Mouse (Mus musculus): ENCODE measurements around the gene Rep15. TPM values are rescaled to one million over a fixed set of nuclear protein-coding genes. Genes with fewer than 3 reads are reported as not detected.

Rep15 gene
- total RNA-seq, 1 experiment from 2014 or later: 0.48 TPM

DNA sequence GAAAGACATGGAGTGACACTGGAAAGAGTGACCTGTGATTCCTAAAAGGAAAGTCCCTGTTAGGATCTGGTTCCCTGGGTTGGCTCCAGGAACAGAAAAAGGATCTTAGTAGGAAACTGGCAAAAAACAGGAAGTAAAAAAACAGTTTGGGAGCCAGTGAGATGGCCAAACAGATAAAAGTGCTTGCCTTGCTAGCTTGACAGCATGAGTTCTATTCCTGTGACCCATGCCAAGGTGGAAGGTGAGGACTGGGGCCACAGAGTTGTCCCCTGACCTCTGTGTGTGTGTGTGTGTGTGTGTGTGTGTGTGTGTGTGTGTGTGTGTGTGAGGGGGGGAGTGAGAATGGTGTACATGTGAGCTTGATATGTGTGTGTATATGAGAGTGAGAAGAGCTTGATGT, 8.8 kb upstream of the Rep15 start:
- ATAC-seq (replicated peaks; ENCODE audit: insufficient number of reproducible peaks, low FRiP score, low TSS enrichment, poor library complexity, severe bottlenecking): no peak

- ATAC-seq (replicated peaks; ENCODE audit: insufficient number of reproducible peaks, low FRiP score, low TSS enrichment, poor library complexity, severe bottlenecking): no peak
Measured at GRCm38 (mm10) chr6:147024761-147025160, 7.6 kb upstream of the Rep15 start.

DNA sequence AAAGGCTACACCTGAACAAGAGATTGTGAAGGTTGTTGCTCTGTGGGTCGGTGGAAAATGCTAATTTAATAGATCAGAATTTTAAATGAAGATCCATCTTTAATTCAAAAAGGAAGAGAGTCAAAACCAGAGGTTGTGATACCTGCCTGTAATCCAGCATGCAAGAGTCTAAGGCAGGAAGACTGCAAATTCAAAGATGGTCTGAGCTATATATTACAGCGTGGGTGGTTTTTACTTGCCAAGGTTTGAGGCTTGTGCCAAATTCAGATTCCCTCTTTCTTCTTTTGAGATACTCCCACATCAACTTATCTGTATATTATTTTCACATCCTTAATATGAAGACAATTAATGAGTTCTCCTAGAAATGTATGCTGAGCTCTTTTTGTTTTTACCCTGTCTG, 4.0 kb upstream of the Rep15 start:
- no peak for ATAC-seq (replicated peaks; ENCODE audit: insufficient number of reproducible peaks, low FRiP score, low TSS enrichment, poor library complexity, severe bottlenecking)

DNA sequence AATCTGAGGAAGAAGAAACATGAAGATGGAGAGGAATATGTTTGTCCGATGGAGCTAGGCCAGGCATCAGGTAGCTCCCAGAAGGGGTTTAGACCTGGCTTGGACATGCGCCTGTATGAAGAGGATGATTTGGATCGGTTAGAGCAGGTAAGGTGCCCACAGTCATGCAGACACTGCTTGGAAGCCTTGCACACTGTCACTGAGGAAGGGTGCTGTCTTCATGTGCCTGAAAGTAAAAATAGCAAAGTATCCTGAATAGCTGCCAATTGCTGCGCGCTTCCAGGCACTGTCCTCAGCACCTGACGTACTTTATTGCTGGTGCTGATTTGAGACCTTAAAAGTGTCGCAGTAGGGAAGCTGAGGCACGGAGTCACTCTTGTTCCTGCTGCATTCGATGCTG, 2.8 kb upstream of the Rep15 start:
- no peak for ATAC-seq (replicated peaks; ENCODE audit: insufficient number of reproducible peaks, low FRiP score, low TSS enrichment, poor library complexity, severe bottlenecking)

DNA sequence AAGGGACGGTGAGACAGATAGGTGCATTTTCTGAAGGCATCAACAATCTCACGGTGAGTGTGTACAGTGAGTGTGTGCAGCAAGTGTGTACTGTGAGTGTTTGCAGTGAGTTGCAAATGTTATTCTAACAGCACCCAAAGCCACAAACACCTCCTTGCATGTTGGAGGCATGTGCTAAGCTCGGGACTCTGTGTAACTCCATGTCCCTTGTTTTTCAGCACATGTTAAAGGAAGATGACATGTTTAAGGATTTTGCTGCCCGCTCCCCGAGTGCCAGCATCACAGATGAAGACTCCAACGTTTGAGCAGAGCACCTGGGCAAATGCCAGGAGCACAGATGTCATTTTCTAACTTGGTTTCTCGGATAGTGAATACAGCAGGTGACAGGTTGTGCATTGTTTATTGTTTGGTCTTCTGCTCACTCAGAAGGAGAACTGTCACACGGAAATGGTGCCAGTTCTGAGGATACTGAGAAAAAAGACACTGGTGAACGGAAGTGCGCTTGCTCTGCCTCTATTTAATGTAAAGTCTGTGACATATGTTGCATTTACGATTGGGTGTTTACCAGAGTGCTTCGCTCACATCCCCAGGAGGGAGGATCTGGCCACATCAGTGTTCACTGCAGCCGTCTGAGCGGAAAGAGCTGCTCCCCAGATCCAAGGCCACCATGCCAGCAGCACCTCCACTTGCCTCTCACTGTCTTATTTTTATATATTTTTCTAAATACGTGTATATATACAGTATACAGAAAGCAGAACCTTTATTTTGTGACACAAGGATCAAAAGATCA, 2.1 kb upstream of the Rep15 start:
- no peak for ATAC-seq (replicated peaks; ENCODE audit: insufficient number of reproducible peaks, low FRiP score, low TSS enrichment, poor library complexity, severe bottlenecking)

- peak; percentile 97 for ATAC-seq (replicated peaks; ENCODE audit: insufficient number of reproducible peaks, low FRiP score, low TSS enrichment, poor library complexity, severe bottlenecking)
Measured at GRCm38 (mm10) chr6:147042291-147043290, 10.2 kb downstream of the Rep15 start, which contains the start of gene Mrps35. Gene Mrps35, plus strand, starts transcription at chr6:147042764.

- ATAC-seq (replicated peaks; ENCODE audit: insufficient number of reproducible peaks, low FRiP score, low TSS enrichment, poor library complexity, severe bottlenecking): no peak
Measured at GRCm38 (mm10) chr6:147043633-147044032, 11.2 kb downstream of the Rep15 start.

DNA sequence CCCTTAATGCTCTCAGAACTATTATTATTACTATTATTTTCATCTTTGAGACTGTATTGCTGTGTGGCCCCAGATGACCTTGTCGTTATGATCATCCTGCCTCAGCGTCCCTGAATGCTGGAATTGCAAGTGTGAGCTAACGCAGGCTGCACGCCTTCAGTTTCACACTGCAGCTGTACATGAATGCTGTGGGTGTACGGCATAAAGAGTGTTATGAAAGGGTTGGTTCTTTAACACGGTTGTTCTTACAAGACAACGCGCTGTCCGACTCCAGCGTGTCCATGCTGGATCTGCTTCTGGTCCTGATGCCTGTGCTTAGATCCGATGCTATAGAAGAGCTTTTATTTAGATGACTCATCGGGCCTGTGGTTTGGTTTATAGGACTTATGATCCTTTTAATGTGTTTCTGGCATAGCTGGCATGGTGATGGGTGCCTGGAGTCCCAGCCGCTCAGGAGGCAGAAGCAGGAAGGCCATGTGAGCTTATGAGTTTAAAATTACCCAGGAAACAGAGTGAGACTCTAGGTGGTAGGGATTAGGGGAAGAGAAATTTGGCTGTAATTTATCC, 16.9 kb downstream of the Rep15 start:
- ATAC-seq (replicated peaks; ENCODE audit: insufficient number of reproducible peaks, low FRiP score, low TSS enrichment, poor library complexity, severe bottlenecking): no peak

DNA sequence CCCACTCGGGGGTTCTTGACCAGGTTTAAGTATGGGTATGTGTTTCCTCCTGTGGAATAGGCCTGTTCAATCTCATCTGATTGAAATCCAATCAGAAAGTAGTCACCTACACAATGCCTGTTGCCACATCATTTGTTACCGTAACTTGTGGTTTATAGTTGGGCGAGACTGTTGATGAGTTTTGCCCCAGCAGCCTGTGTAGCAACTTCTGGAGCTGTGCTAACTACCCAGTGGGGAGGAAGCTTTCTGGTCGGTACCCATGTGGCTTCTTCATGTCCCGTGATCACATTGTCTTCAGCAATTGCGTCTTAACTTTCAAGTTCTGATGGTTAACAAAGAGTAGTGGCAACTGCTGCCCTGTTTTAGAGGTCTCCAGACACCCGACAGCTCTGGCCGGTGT, 19.3 kb downstream of the Rep15 start:
- no peak for ATAC-seq (replicated peaks; ENCODE audit: insufficient number of reproducible peaks, low FRiP score, low TSS enrichment, poor library complexity, severe bottlenecking)

GRCm38 (mm10) chr6:147052440-147052839, 20.1 kb downstream of the Rep15 start:
- no peak for ATAC-seq (replicated peaks; ENCODE audit: insufficient number of reproducible peaks, low FRiP score, low TSS enrichment, poor library complexity, severe bottlenecking)

- ATAC-seq (replicated peaks; ENCODE audit: insufficient number of reproducible peaks, low FRiP score, low TSS enrichment, poor library complexity, severe bottlenecking): no peak
Measured at GRCm38 (mm10) chr6:147053785-147054646, 21.6 kb downstream of the Rep15 start.

DNA sequence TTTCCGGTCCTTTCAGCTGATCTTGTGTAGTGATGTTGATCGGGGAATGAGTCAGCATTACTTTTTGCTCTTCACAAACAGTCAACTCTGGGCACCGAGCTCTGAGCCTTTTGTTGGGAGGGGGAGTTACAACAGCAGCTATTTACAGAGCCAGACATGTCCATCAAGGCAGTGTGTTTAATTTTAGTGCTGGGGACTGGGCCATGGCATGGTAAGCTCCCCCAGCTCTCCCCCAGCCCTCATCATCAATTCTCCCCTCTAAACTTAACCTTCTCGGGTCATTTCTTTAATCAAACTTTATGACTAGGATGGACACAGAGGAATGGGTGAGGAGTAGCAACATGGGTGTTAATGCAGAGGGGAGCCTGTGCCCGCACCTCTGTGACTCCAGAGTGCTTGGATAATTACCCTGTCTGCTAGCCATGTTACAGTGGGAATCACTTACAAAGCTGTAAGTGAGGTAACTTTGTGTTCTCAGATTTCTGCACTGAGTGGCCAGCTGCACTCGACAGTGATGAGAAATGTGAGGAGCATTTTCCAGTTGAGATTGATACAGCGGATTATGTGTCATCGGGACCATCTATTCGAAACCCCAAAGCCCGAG, 23.1 kb downstream of the Rep15 start:
- no peak for ATAC-seq (replicated peaks; ENCODE audit: insufficient number of reproducible peaks, low FRiP score, low TSS enrichment, poor library complexity, severe bottlenecking)

DNA sequence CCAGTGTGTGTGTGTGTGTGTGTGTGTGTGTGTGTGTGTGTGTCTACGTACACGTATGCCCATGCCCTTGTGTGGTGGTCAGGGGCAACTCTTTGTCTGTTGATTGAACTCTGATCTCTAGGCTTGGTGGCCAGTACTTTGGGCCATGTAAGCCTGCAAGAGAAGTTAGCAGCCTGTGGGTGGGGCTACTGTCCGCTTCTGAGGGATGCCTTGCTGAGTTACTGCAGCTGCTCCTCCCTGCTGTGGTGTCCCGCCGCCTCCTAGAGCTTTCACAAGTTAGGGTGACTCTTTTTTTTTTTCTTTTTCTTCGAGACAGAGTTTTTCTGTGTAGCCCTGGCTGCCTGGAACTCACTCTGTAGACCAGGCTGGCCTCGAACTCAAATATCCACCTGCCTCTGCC, 26.9 kb downstream of the Rep15 start:
- no peak for ATAC-seq (replicated peaks; ENCODE audit: insufficient number of reproducible peaks, low FRiP score, low TSS enrichment, poor library complexity, severe bottlenecking)

DNA sequence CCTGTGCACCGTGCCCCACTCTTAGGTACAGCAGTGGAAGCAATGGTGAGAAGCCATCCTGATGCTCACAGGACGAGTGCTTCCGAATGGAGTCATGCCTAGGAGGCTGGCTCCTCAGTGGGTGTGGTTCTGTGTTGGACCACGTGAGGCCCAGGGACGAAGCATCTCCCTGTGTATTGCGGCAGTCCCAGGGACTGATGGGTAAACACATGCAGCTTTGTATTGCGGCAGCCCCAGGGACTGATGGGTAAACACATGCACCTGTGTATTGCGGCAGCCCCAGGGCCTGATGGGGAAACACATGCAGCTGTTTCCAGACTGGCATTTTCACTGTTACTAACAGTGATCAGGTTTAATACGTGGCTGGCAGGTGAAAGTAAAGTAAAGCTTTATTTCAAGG, 29.2 kb downstream of the Rep15 start:
- no peak for ATAC-seq (replicated peaks; ENCODE audit: insufficient number of reproducible peaks, low FRiP score, low TSS enrichment, poor library complexity, severe bottlenecking)

DNA sequence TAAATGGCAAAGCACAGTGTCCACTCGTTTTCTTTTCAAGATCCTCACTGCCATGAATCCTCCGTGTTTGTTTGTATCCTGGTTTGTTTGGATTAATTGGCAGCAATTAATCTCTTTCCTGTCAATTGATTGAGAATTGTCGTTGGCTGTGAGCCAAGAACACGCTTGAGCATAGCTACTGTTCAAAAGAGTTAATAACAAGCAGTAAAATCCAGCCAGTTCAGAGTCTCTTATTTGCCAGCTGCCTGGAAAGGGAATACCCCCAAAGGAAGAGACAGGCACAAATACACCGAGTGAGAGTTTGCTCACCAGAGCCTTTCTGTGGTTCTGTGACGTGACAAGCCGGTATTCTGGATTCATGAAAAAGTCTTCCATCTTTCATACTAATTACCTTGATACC, 29.6 kb downstream of the Rep15 start:
- no peak for ATAC-seq (replicated peaks; ENCODE audit: insufficient number of reproducible peaks, low FRiP score, low TSS enrichment, poor library complexity, severe bottlenecking)

- no peak for ATAC-seq (replicated peaks; ENCODE audit: insufficient number of reproducible peaks, low FRiP score, low TSS enrichment, poor library complexity, severe bottlenecking)
Measured at GRCm38 (mm10) chr6:147062694-147063093, 30.3 kb downstream of the Rep15 start.

DNA sequence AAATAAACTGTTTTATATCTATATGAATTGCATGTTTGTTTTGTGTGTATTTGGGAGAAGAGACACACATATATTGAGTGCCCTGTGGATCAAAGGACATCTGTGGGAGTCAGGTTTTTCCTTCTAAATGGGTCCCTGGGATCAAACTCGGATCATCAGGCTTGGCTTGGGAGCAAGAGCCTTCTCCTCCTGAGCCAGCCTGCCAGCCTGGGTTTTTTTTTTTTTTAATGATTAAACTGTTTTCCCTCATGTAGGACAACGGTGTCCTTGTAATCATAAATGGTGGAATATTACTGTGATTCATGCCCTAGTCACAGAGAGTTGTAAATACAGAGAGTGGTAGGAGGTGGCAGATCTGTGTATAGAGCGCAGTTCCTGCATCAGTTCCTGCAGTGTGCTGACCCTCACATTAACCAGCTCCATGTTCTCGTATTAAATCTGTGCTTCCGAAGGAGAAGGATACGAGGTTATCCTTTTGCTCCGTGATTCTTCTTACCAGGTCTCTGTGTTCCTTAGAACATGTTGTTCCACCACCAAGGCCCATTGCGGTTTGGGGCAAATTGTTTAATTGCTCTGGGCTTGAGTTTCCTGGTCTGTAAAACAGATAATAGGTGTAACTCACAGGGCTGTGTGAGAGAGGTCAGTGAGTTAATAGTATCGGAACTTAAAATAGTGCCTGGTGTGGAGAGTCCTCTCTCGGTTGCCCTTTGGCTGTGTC, 32.0 kb downstream of the Rep15 start:
- ATAC-seq (replicated peaks; ENCODE audit: insufficient number of reproducible peaks, low FRiP score, low TSS enrichment, poor library complexity, severe bottlenecking): no peak

DNA sequence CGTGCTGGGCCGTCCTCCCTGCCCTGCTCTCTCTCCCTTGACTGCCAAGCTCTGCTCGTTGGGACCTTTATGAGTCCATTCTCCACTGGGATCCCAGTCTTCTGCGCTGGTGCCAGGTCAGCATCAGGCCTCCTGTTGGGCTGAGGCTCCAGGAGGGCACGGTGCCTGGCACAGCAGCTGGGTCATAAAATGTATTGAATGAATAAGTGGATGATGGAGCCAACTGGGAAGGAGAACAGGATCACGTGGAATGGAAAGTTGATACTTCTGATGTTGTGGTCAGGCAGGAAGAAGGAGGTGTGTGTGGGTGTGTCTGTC, 32.5 kb downstream of the Rep15 start:
- ATAC-seq (replicated peaks; ENCODE audit: insufficient number of reproducible peaks, low FRiP score, low TSS enrichment, poor library complexity, severe bottlenecking): no peak
